21 mouse cellular contexts compared by ENCODE assay signal in the genomic region with DNA sequence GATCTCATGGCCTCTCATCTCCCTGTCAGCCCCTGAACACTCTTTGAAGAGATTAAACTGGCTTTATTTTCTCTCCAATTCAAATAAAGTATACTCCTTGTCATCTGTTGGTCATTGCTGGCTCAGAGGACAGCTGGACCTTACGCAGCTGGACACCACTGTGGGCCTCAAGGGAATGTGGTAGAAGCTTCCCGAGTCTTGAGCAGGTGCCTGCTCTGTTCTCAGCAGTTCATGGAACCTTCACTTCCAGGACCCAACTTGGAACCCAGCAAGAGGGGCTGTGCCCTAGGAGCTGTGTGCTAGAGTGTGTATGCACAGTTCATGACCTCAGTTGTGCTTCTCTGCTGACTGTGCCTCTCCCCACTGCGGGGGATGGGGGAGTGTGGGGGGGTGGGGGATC.
DNase-seq lines count a peak whose midpoint lies in the region; ATAC-seq lines count a peak whose summit lies in the region.
"Had no signal": no experiment of that assay in that cellular context is flagged by ENCODE, and none has a peak within 500 bp of the region (broad histone marks: within the 10 kb centered on the region; RNA-seq: fewer than 3 reads in every experiment).

No protein-coding gene starts in this region.

- 84% methylated on average over 3 of the region's 3 CpGs for WGBS in midbrain, embryonic 10.5 days
- WGBS in midbrain, embryonic 16.5 days, result 85% methylated on average over 3 of the region's 3 CpGs
- WGBS in midbrain, embryonic 11.5 days, result 81% methylated on average over 3 of the region's 3 CpGs
- WGBS in midbrain, embryonic 15.5 days, result 87% methylated on average over 3 of the region's 3 CpGs

- no peak for ATAC-seq in midbrain, embryonic 16.5 days
- no peak for ATAC-seq in midbrain, embryonic 11.5 days (ENCODE audit: low FRiP score)
- no peak for ATAC-seq in midbrain, embryonic 15.5 days (replicated peaks)
- ATAC-seq: activated CD4-positive, CD25-positive, alpha-beta regulatory T cell, adult 4 months; CD4-positive, CD25-positive, alpha-beta regulatory T cell, adult 4 months; Patski had no signal

- no peak overlapping the region for H3K4me2 ChIP-seq in midbrain, embryonic 16.5 days (ENCODE audit: low read length)
- H3K4me2 ChIP-seq in midbrain, embryonic 11.5 days, result no peak overlapping the region
- no peak overlapping the region for H3K4me2 ChIP-seq in midbrain, embryonic 15.5 days

- no peaks in the 10 kb centered on the region for H3K36me3 ChIP-seq in midbrain, embryonic 10.5 days
- H3K36me3 ChIP-seq in midbrain, embryonic 16.5 days (ENCODE audit: control insufficient read depth, insufficient read depth, low read length), result no peaks in the 10 kb centered on the region
- H3K36me3 ChIP-seq in midbrain, embryonic 11.5 days (ENCODE audit: control insufficient read depth, insufficient read depth, low read length), result no peaks in the 10 kb centered on the region
- no peaks in the 10 kb centered on the region for H3K36me3 ChIP-seq in midbrain, embryonic 15.5 days (replicated peaks)
- H3K36me3 ChIP-seq: G1E had no signal

- no peaks in the 10 kb centered on the region for H3K9me3 ChIP-seq in midbrain, embryonic 10.5 days (replicated peaks)
- no peaks in the 10 kb centered on the region for H3K9me3 ChIP-seq in midbrain, embryonic 16.5 days (replicated peaks; ENCODE audit: control insufficient read depth, low read length, poor library complexity, severe bottlenecking)
- no peaks in the 10 kb centered on the region for H3K9me3 ChIP-seq in midbrain, embryonic 11.5 days (ENCODE audit: control insufficient read depth, low read length)
- H3K9me3 ChIP-seq in midbrain, embryonic 15.5 days, result no peaks in the 10 kb centered on the region

- no peak overlapping the region for H3K4me3 ChIP-seq in midbrain, embryonic 10.5 days
- H3K4me3 ChIP-seq in midbrain, embryonic 16.5 days (ENCODE audit: low read depth, low read length), result no peak overlapping the region
- H3K4me3 ChIP-seq in midbrain, embryonic 11.5 days (ENCODE audit: low read depth, low read length), result no peak overlapping the region
- H3K4me3 ChIP-seq in midbrain, embryonic 15.5 days, result no peak overlapping the region

- H3K27me3 ChIP-seq in midbrain, embryonic 10.5 days (ENCODE audit: low read depth, poor library complexity, severe bottlenecking), result no peaks in the 10 kb centered on the region
- no peaks in the 10 kb centered on the region for H3K27me3 ChIP-seq in midbrain, embryonic 16.5 days (ENCODE audit: control insufficient read depth, insufficient read depth, low read depth, low read length)
- no peaks in the 10 kb centered on the region for H3K27me3 ChIP-seq in midbrain, embryonic 11.5 days (ENCODE audit: control insufficient read depth, insufficient read depth, low read length)
- H3K27me3 ChIP-seq in midbrain, embryonic 15.5 days (replicated peaks), result no peaks in the 10 kb centered on the region
- H3K27me3 ChIP-seq: CH12.LX had no signal

- peak; percentile 71 for DNase-seq in heart, adult 11 months
- DNase-seq in heart, adult 18-20 months, result no peak
- no peak for DNase-seq in midbrain, embryonic 10.5 days (ENCODE audit: low spot score)
- DNase-seq in midbrain, embryonic 11.5 days (ENCODE audit: low spot score, missing footprints), result peak; percentile 62
- DNase-seq: adrenal gland, adult 2 months; adrenal gland, adult 8-10 months; adrenal gland, postnatal 10 days; adrenal gland, postnatal 14 days; adrenal gland, postnatal 25 days; adrenal gland, postnatal 36 days; B cell, adult 2 months; cerebellum, adult 11 months; cerebellum, adult 11-12 months; cerebellum, adult 18-20 months had no signal

- no peak overlapping the region for H3K9ac ChIP-seq in midbrain, embryonic 16.5 days (ENCODE audit: low read depth, low read length)
- H3K9ac ChIP-seq in midbrain, embryonic 11.5 days (ENCODE audit: low read length), result no peak overlapping the region
- H3K9ac ChIP-seq in midbrain, embryonic 15.5 days, result no peak overlapping the region

- 0 out of 2 replicates have a peak overlapping the region, but pooled peaks have one; percentile 13 for H3K27ac ChIP-seq in midbrain, embryonic 10.5 days (replicated peaks)
- no peak overlapping the region for H3K27ac ChIP-seq in midbrain, embryonic 16.5 days (ENCODE audit: low read length)
- H3K27ac ChIP-seq in midbrain, embryonic 11.5 days (ENCODE audit: low read depth, low read length), result no peak overlapping the region
- no peak overlapping the region for H3K27ac ChIP-seq in midbrain, embryonic 15.5 days

- H3K4me1 ChIP-seq in midbrain, embryonic 10.5 days, result 0 out of 2 replicates have a peak, but pooled peaks cover 3% of the 10 kb centered on the region
- H3K4me1 ChIP-seq in midbrain, embryonic 16.5 days (ENCODE audit: control insufficient read depth, insufficient read depth, low read length), result no peaks in the 10 kb centered on the region
- H3K4me1 ChIP-seq in midbrain, embryonic 11.5 days (ENCODE audit: control insufficient read depth, insufficient read depth, low read length), result no peaks in the 10 kb centered on the region
- no peaks in the 10 kb centered on the region for H3K4me1 ChIP-seq in midbrain, embryonic 15.5 days

Comparison
In these comparisons a context has a peak if more than half of its experiments do, and no peak if none do; other contexts are left out.
1. DNase-seq: peak in heart, adult 11 months (single experiment) and midbrain, embryonic 11.5 days (single experiment); none in heart, adult 18-20 months (0 of 2) and midbrain, embryonic 10.5 days (single experiment).